Mouse (Mus musculus): ENCODE results near the gene Mta2. TPM values are rescaled to one million over a fixed set of nuclear protein-coding genes. Genes with fewer than 3 reads are reported as not detected.
"Not testable (repeated sequence)": the region's sequence is repeated elsewhere in the genome, so short reads cannot be mapped to it uniquely, and the experiment has no call there.

Mta2 gene
- polyA plus RNA-seq (2016; fragmentation: Nextera tagmentation; extraction: Ambion mirVana): 202 and 206 TPM in 2 replicates

- H3K27ac ChIP-seq: peak within 1 kb of the TSS; percentile 99
- WGBS: under 1% methylated on average over 64 of the region's 64 CpGs
- DNase-seq (ENCODE audit: extremely low spot score, low spot score): peak; percentile 99
Measured at GRCm38 (mm10) chr19:8941515-8942217, at the start of gene Mta2. Gene Mta2 (plus strand): TSS chr19:8941875.

DNA sequence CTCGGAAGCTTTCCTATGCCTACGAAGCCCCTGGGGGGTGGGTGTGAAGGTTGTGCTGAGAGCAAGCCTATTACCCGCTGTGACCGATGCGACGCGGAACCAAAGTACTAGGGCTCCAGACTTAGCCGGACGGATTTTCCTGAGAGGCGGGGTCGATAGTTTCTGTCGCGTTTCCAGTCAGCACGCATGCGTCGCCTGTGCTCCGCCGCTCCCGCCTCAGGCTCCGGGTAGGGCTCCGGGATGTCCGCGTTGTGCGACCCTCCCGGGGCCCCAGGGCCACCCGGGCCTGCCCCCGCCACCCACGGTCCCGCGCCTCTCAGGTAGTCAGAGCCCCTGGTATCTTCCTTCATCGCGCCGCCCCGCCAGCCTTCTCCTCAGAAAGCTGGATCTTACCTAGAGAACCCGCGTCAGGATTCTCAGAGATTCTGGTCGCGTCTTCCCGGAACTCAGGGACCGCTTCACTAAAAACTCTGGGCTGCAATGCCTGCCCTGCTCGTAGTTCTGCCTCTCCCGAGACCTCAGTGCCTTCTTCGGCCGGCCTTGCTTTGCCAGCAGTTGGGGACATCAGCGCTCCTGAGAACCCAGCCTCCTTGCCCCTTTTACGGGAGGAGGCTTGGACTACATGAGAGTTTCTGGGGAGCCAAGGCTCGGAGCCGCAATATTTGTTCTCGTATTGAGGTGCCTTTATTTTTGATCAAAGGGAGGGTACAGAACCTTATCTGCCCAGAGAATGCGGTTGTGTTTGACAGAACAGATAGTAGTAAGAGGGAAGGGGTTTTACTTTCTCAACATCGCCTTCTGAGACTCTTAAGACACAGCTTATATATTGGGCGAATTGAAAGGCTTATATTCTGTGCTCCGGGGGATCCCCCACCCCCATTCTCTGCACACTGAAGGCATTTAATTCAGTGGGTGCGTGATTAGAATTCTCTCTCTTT lies 48.6 kb upstream of the Mta2 start, which contains the start of gene Ints5:
Gene Ints5 (plus strand): TSS at position 177 of the 938 bp plus-strand sequence.
- Histone ChIP-seq H3K4me1 (peaks cover 44% of the 10 kb centered on the region), H3K36me3 (replicated peaks) (peaks cover 53% of the 10 kb centered on the region), H3K4me3 (peak within 1 kb of the TSS; percentile 84), H3K27me3 (ENCODE audit: poor library complexity, severe bottlenecking) (no peaks in the 10 kb centered on the region), H3K27ac (peak within 1 kb of the TSS; percentile 94), H3K9me3 (no peaks in the 10 kb centered on the region)
- peak; percentile 83 for DNase-seq (ENCODE audit: extremely low spot score, low spot score)
- WGBS: 4% methylated on average over 54 of the region's 54 CpGs

More at GRCm38 (mm10) chr19:8941515-8942217, at the start of gene Mta2:
- Histone ChIP-seq H3K9me3 (no peaks in the 10 kb centered on the region), H3K4me1 (peaks cover 42% of the 10 kb centered on the region), H3K36me3 (replicated peaks) (peaks cover 67% of the 10 kb centered on the region), H3K27me3 (ENCODE audit: poor library complexity, severe bottlenecking) (no peaks in the 10 kb centered on the region), H3K4me3 (peak within 1 kb of the TSS; percentile 69)

GRCm38 (mm10) chr19:8895397-8895960 lies 46.2 kb upstream of the Mta2 start:
- Histone ChIP-seq H3K27me3 (ENCODE audit: poor library complexity, severe bottlenecking) (no peaks in the 10 kb centered on the region), H3K4me3 (peak overlapping the region; percentile 1; the same call in 1 of the 2 replicates), H3K27ac (no peak overlapping the region), H3K4me1 (peaks cover 50% of the 10 kb centered on the region), H3K9me3 (no peaks in the 10 kb centered on the region), H3K36me3 (replicated peaks) (peaks cover 52% of the 10 kb centered on the region)
- WGBS: 97% methylated on average over 9 of the region's 9 CpGs
- no peak for DNase-seq (ENCODE audit: extremely low spot score, low spot score)

DNA sequence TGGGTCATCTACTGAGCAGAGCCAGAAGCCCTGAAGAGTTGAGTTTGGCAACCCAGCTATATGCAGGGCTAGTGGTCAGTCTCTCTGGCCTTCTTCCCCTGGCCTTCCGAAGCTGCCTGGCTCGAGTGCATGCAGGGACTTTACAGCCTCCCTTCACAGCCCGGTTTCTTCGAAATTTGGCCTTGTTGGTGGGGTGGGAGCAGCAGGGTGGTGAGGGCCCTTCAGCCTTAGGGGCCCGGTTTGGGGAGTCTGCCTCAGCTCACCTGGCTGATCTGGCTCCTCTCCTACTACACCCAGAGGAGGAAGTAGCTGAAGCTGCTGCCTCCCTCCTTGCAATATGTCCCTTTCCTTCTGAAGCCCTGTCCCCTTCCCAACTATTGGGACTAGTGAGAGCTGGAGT lies 45.4 kb upstream of the Mta2 start:
- Histone ChIP-seq H3K4me3 (peak overlapping the region; percentile 1; the same call in 1 of the 2 replicates), H3K36me3 (replicated peaks) (peaks cover 52% of the 10 kb centered on the region), H3K4me1 (peaks cover 50% of the 10 kb centered on the region)
- not testable (repeated sequence) for H3K27ac ChIP-seq; H3K9me3 ChIP-seq; H3K27me3 ChIP-seq (ENCODE audit: poor library complexity, severe bottlenecking); DNase-seq (ENCODE audit: extremely low spot score, low spot score)
- 92% methylated on average over 5 of the region's 5 CpGs for WGBS

DNA sequence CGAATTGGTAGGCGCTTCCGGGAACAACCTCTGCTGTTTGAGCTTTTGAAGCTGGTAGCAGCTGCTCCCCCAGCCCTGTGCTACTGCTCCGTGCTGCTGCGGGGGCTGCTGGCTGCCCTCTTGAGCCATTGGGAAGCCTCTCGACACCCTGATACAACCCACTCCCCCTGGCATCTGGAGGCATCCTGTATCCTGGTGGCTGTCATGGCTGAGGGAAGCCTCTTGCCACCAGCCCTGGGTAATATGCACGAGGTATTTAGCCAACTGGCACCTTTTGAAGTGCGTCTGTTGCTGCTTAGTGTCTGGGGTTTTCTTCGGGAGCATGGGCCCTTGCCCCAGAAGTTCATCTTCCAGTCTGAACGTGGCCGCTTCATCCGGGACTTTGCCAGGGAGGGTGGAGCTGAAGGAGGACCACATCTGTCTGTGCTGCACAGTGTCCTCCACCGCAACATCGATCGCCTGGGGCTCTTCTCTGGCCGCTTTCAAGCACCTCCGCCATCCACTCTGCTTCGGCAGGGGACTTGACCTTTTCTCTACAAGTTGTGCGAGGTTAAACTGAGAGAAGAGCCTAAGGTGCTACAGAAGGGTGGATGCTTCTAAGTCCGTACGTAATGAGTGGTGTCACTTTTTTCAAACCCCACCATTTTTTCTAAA lies 44.3 kb upstream of the Mta2 start:
- Histone ChIP-seq H3K27ac (peak overlapping the region; percentile 96), H3K4me3 (peak overlapping the region; percentile 94), H3K4me1 (peaks cover 48% of the 10 kb centered on the region), H3K36me3 (replicated peaks) (peaks cover 57% of the 10 kb centered on the region)
- not testable (repeated sequence) for H3K27me3 ChIP-seq (ENCODE audit: poor library complexity, severe bottlenecking); H3K9me3 ChIP-seq
- peak; percentile 55 for DNase-seq (ENCODE audit: extremely low spot score, low spot score)
- WGBS: 34% methylated on average over 21 of the region's 21 CpGs

DNA sequence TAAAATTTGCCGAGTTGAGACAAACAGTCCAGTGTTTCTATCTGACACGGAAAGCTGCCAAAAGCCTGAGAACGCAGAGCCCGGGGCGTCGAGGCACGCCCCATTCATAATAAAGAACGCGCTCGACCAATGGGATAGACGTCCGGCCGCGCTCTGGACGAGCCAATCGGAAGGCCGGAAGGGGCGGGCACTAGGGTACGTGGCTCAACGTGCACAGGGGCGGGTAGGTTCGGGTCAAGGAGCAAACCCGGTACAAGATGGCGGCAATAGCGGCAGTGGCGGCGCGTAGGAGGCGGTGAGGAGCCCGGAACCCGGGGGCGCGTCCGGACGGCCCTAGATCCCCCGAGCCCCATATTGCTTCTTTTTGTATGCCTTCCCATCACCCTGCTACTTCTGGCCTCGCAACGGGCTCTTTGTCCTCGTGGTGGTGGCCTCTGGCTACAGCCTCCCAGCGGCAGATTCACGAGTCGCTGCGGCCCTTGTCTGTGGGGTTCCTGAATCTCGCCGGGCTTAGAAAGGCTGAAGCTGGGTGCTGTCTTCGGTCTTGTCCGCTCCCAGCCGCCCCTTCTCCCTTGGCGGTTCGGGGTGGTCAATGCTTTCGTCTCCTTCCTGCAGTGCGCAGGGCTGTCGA lies 43.7 kb upstream of the Mta2 start, which contains the start of gene Ganab:
Gene Ganab (plus strand): TSS at position 207 of the 631 bp plus-strand sequence.
- Histone ChIP-seq H3K4me3 (peak within 1 kb of the TSS; percentile 94), H3K9me3 (no peaks in the 10 kb centered on the region), H3K27me3 (ENCODE audit: poor library complexity, severe bottlenecking) (no peaks in the 10 kb centered on the region), H3K27ac (peak within 1 kb of the TSS; percentile 96), H3K4me1 (peaks cover 44% of the 10 kb centered on the region), H3K36me3 (replicated peaks) (peaks cover 63% of the 10 kb centered on the region)
- under 1% methylated on average over 53 of the region's 53 CpGs for WGBS
- DNase-seq (ENCODE audit: extremely low spot score, low spot score): peak; percentile 98

GRCm38 (mm10) chr19:8898576-8898975 lies 43.1 kb upstream of the Mta2 start:
- Histone ChIP-seq H3K4me3 (peak overlapping the region; percentile 94), H3K27me3 (ENCODE audit: poor library complexity, severe bottlenecking) (no peaks in the 10 kb centered on the region), H3K27ac (peak overlapping the region; percentile 96), H3K36me3 (replicated peaks) (peaks cover 69% of the 10 kb centered on the region), H3K4me1 (peaks cover 41% of the 10 kb centered on the region), H3K9me3 (no peaks in the 10 kb centered on the region)
- WGBS: 17% methylated on average over 13 of the region's 13 CpGs
- no peak for DNase-seq (ENCODE audit: extremely low spot score, low spot score)

DNA sequence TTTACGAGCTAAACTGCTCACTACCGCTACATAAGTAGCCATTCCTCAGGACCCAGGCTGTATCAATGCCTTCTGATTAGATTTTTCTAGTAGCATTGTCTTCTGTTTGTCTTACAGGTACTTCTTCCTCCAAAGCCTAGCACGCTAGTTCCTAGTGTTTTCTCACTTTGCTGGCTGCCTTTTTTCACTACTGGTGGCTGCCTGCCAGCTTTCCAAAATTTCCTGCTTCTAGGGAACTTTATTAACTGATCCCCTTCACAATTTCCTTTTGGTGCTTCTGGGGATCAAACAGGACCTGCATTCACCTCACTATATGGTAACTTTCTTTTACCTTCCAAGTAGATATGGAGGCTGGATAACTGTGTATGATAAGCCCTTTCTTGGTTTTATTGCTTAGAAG lies 42.6 kb upstream of the Mta2 start:
- H3K4me1 ChIP-seq: peaks cover 36% of the 10 kb centered on the region
- H3K36me3 ChIP-seq (replicated peaks): peaks cover 74% of the 10 kb centered on the region
- WGBS: 71% methylated on average over 3 of the region's 3 CpGs
- 0 out of 2 replicates have a peak overlapping the region, but pooled peaks have one; percentile 96 for H3K27ac ChIP-seq
- H3K27me3 ChIP-seq (ENCODE audit: poor library complexity, severe bottlenecking): no peaks in the 10 kb centered on the region
- H3K4me3 ChIP-seq: peak overlapping the region; percentile 94
- DNase-seq (ENCODE audit: extremely low spot score, low spot score): no peak
- no peaks in the 10 kb centered on the region for H3K9me3 ChIP-seq

- H3K9me3 ChIP-seq: no peaks in the 10 kb centered on the region
- H3K4me3 ChIP-seq: no peak overlapping the region
- no peaks in the 10 kb centered on the region for H3K27me3 ChIP-seq (ENCODE audit: poor library complexity, severe bottlenecking)
- H3K4me1 ChIP-seq: peaks cover 14% of the 10 kb centered on the region
- no peak overlapping the region for H3K27ac ChIP-seq
- no peak for DNase-seq (ENCODE audit: extremely low spot score, low spot score)
- H3K36me3 ChIP-seq (replicated peaks): peaks cover 87% of the 10 kb centered on the region
- WGBS: 93% methylated on average over 5 of the region's 5 CpGs
Measured at GRCm38 (mm10) chr19:8903412-8903811, 38.3 kb upstream of the Mta2 start.

GRCm38 (mm10) chr19:8908531-8908930 lies 33.1 kb upstream of the Mta2 start:
- Histone ChIP-seq H3K27me3 (ENCODE audit: poor library complexity, severe bottlenecking) (no peaks in the 10 kb centered on the region), H3K9me3 (no peaks in the 10 kb centered on the region), H3K27ac (no peak overlapping the region), H3K4me1 (no peaks in the 10 kb centered on the region), H3K36me3 (replicated peaks) (peaks cover 100% of the 10 kb centered on the region), H3K4me3 (no peak overlapping the region)
- 90% methylated on average over 6 of the region's 6 CpGs for WGBS
- no peak for DNase-seq (ENCODE audit: extremely low spot score, low spot score)

- 96% methylated on average over 5 of the region's 5 CpGs for WGBS
- Histone ChIP-seq H3K36me3 (replicated peaks) (peaks cover 100% of the 10 kb centered on the region), H3K4me3 (no peak overlapping the region)
Measured at GRCm38 (mm10) chr19:8911810-8912209, 29.9 kb upstream of the Mta2 start.

DNA sequence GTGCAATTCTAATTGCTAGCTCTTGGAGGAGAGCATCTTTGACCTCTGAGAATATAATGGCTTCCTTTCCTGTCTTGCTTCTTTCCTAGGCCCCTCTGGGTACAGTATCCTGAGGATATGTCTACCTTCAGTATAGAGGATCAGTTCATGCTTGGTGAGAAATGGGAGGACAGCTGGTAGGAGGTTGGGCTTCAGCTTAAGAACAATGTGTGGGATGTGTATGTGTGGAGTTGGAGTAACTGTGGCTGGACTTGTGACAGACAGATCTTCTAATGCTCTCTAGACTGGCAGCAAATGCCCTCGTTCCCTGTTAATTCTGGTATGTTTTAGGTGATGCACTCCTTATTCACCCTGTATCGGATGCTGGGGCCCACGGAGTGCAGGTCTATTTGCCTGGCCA lies 27.5 kb upstream of the Mta2 start:
- WGBS: 96% methylated on average over 3 of the region's 3 CpGs
- Histone ChIP-seq H3K9me3 (no peaks in the 10 kb centered on the region), H3K36me3 (replicated peaks) (peaks cover 84% of the 10 kb centered on the region), H3K27me3 (ENCODE audit: poor library complexity, severe bottlenecking) (no peaks in the 10 kb centered on the region), H3K4me3 (no peak overlapping the region), H3K4me1 (no peaks in the 10 kb centered on the region), H3K27ac (no peak overlapping the region)
- no peak for DNase-seq (ENCODE audit: extremely low spot score, low spot score)

More at GRCm38 (mm10) chr19:8911810-8912209, 29.9 kb upstream of the Mta2 start:
- DNase-seq (ENCODE audit: extremely low spot score, low spot score): no peak
- H3K27ac ChIP-seq: no peak overlapping the region
- no peaks in the 10 kb centered on the region for H3K4me1 ChIP-seq
- H3K9me3 ChIP-seq: no peaks in the 10 kb centered on the region
- H3K27me3 ChIP-seq (ENCODE audit: poor library complexity, severe bottlenecking): no peaks in the 10 kb centered on the region
